Mouse (Mus musculus): ENCODE results near the gene Smurf2. TPM values are rescaled to one million over a fixed set of nuclear protein-coding genes. Genes with fewer than 3 reads are reported as not detected.

Smurf2 gene
- total RNA-seq, 2 experiments from 2014 or later, result 29.1 to 29.6 TPM

DNA sequence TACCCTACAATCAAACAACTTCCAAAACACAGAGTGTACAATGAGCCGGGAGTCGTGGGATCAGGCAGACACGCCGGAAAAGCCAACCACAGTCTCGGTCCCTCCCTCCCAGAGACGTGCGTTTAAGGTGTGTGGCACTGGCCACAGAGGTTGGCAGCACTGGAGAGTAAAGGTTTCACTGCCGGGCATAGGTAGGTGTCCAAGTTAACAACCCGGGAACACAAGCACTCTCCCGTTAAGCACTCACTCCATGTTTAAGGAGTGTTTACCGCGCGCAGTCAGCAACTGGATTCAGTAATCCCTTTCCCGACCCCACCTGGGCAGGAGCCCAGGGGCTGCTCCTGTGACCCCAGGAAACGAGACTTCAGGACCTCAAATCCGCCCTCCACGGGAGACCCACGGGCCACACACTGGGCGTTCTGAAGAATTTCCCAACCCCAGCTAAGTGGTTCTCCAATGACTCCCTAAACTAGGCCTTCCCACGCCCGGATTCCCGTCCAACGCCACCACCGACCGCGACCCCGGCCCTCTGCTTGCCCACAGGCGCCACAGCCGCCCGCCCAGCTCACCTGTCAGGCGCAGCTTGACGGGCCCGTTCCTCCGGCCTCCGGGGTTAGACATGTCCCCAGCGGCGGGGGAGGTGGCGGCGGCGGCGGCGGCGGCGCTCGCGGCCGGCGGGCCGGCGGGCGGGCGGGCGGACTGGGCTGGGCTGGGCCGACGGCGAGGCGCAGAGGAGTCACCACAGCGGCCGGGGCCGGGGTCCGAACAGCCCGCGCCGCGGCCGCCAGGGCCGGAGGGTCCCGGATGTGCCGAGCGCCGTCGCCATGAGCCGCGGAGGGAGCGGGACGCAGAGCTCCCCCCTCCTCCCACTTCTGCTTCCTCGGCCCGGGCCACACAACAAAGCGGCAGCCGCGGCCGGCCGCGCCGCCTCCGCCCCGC lies 634 bp downstream of the Smurf2 start:
- intact Hi-C loops (cut with DNase I), result loop anchor here (10.0 kb wide), 1 partner anchor 65 kb away; no protein-coding TSS in a partner anchor
- DNase-seq (ENCODE audit: extremely low spot score in 1 of 2, low spot score in 2 of 2), result peak; percentile 20 to 65

DNA sequence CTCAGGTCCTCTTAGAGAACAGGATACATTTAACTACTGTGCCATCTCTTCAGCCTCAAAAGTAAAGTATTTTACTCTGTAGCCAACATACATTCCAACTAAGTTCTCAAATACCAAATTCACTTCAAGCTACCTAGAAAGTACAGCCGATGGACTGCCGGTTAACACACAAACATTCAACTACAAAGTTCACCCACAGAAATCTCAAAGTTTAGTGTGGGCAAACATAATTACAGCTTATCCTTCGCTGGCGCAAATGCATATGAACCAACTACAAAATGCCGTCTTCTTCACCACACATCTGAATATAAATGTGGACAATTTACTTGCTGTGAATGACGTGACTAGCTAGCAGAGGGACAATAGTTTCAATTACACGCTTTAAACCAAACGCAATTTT lies 1.6 kb downstream of the Smurf2 start:
- no peak for DNase-seq (ENCODE audit: extremely low spot score in 1 of 2, low spot score in 2 of 2)
- intact Hi-C loops (cut with DNase I), result loop anchor here (10.0 kb wide), 1 partner anchor 64 kb away; no protein-coding TSS in a partner anchor

DNA sequence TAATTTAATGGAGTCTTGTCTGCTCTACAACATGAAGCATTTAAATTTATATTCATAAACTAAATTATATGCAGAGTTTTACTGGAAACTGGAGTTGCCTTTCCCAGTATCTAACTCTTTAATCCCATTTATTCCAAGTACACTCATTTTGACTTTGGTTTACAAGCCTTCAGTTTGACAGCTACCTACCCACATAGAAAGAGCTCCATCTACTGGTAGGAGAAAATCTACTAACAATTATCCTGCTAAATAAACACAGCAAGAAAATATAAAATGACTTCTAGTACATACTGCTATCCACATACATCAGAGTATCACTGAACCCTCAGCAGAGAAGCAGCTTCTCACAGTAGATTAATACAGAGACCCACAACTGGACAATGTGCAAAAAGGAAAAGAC lies 9.3 kb downstream of the Smurf2 start:
- no peak for DNase-seq (ENCODE audit: extremely low spot score in 1 of 2, low spot score in 2 of 2)
- intact Hi-C loops (cut with DNase I), result loop anchor here (10.0 kb wide), 1 partner anchor 56 kb away; no protein-coding TSS in a partner anchor

DNA sequence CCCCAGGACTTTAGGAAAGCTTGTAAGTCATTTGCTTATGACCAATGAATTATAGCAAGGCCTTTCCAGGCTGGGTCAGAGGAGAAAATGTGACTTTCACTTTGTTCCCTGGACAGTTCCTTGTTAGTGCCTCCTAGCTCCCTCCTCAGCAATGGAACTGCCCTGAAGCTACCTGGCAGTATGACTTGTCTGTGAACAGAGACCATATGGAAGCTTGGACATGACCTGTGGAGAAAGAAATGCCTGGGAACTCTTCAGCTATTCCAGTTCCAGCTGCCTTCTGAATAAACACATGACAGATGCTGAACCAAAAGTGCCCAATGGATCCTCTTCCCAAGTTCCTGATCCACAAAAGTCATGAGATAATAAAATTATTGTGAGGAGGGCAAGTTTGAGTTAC lies 12.5 kb downstream of the Smurf2 start:
- intact Hi-C loops (cut with DNase I), result no loop called here
- no peak for DNase-seq (ENCODE audit: extremely low spot score in 1 of 2, low spot score in 2 of 2)

DNA sequence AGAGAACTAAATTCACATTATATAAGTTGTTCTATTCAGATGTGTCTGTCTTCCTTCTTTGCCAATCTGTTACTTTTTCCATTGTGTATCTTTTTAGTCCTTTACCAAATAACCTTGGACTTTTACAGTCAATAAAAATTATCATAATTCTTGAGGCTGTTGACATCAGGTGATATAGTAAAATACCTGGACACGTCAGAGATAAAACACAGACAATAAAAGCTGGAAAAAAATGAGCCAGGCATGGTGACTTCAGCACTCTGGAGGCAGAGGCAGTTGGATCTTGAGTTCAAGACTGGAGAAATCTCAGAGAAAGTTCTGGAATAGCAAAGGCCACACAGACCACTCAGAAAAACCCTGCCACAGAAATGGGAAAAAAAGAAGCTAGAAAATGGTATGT lies 13.3 kb downstream of the Smurf2 start:
- no peak for DNase-seq (ENCODE audit: extremely low spot score in 1 of 2, low spot score in 2 of 2)
- intact Hi-C loops (cut with DNase I), result no loop called here

DNA sequence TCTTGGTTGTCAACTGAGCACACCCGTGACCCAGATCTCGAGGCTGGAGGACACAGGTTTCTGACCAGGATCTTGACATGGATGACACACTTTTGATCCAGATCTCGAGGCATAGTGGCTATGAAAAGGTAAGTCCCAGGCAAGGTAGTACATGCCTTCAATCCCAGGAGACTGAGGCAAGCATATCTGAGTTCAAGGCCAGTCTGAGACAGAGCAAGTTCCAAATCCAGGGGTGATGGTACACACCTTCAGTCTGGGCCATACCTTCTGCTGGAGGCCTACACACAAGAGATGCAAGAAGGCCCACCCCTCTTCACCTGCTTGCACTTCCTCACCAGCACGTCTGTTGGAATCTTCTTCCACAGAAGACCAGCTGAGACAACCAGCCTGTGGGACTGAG lies 14.8 kb downstream of the Smurf2 start:
- intact Hi-C loops (cut with DNase I), result no loop called here
- no peak for DNase-seq (ENCODE audit: extremely low spot score in 1 of 2, low spot score in 2 of 2)

DNA sequence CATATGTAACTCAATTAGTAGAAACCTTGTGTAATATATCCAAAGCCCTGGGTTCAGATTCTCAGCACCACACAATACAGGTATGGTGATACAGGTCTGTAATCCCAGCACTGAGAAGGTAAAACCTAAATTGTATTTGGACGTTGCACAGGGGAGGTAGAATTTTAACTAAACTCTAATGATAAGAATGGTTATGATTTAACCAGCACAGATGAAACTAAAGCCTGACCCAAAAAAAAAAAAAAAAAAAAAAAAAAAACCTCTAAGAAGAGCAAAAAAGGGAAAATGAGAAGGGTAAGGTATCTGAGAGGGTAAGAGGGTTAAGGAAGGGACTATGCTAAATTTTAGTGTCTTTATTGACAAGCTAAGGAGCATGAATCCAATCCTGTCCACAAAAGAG lies 20.7 kb downstream of the Smurf2 start:
- intact Hi-C loops (cut with DNase I), result no loop called here
- DNase-seq (ENCODE audit: extremely low spot score in 1 of 2, low spot score in 2 of 2), result no peak

DNA sequence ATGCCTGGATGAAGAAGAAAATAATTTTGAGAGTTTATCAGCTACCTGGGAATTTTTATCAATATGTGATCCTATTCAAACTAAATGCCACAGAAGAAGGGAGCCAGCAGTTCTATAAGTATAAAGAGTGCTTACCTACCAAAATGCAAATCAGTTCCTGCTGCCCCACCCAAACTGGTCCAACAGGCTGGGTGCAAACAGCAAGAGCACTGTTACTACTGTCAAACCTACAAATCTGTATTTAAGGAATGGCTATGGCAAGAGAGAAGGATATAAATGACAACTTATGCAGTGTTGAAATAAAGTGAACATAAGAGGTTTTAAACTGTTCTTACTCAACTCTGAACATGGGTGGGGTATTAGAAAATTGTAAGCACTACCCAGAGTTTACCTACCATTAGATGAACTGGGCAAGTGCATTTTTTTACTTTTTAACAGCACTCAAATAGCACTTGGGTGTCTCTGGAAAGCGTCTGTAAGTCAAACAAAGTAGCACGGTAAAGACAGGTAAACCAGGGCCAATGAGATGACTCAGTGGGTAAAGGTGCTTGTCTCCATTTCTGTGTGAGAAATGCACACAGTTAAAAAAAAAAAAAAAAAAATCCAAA lies 23.9 kb downstream of the Smurf2 start:
- no peak for DNase-seq (ENCODE audit: extremely low spot score in 1 of 2, low spot score in 2 of 2)
- intact Hi-C loops (cut with DNase I), result no loop called here

DNA sequence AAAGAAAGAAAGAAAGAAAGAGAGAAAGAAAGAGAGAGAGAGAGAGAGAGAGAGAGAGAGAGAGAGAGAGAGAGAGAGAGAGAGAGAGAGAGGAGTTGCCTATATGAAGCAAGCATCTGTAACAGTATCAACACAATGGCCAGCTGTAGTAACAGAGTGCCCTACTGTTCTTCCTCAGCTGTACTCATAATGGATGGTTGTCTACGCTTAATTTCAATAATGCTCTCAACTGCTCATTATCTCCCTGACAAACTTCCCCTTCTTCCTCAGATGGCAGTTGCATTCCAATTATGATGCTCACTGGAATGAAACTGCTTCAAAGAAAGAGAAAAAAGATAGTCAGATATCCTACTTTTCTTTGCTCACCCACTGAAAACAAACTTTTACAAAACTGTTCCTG lies 36.9 kb downstream of the Smurf2 start:
- intact Hi-C loops (cut with DNase I), result no loop called here
- no peak for DNase-seq (ENCODE audit: extremely low spot score in 1 of 2, low spot score in 2 of 2)

DNA sequence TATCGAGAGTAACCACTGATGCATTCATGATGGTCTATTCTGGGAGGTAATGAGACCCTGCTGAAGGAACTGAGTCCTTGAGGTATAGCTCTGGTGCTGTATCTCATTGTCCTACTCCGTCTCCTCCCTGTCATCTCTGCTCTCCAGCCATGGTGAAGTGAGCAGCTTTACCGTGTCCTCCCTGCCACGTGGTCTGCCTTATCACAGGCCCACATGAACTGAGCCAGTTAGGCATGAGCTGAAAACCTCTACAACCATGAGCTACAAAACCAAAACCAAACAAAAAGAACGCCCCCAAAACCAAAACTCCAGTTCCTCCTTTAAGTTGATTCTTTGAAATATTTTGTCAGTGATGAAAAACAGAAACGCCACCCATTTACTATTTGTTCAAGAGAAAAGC lies 47.9 kb downstream of the Smurf2 start:
- intact Hi-C loops (cut with DNase I), result no loop called here
- no peak for DNase-seq (ENCODE audit: extremely low spot score in 1 of 2, low spot score in 2 of 2)

DNA sequence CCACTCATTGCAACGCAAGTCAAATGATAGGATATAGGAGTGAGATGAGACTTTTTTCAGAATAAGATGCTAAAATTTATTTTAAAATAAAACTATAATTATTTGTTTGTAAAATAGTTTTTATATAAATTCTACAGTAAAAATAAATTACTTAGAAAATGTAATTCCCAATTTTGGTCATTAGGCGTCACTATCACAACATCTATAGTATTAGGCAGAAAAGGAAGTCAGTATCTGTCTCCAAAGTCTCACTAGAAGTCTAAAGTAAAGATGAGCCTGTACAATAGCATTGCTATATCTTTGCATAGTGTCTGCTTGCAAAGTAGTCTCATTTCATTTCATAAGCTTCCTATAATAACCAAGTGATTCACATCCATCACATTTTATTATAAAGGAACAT lies 69.1 kb downstream of the Smurf2 start:
- no peak for DNase-seq (ENCODE audit: extremely low spot score in 1 of 2, low spot score in 2 of 2)
- intact Hi-C loops (cut with DNase I), result loop anchor here (2.0 to 10.0 kb wide), 2 partner anchors 63 to 129 kb away; no protein-coding TSS in a partner anchor

DNA sequence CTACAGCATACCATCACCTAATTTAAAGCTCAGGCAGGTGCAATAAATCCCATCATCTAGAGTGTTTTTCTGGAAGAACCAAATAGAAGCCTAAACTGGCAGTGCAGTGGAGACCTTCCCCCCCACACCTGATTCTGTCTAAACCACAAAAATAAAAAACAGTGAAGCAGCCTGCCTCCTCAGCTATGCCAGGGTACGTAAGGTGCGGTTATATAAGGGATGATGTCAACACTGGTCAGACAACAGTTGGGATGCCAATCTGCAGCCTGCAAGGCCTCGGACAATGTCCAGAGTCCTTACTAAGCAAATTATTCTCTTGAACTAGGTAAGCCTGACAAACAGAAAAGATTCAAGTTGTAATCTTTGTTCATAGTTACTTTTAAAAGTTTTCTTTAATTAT lies 78.5 kb downstream of the Smurf2 start:
- DNase-seq (ENCODE audit: extremely low spot score in 1 of 2, low spot score in 2 of 2), result no peak
- intact Hi-C loops (cut with DNase I), result no loop called here

DNA sequence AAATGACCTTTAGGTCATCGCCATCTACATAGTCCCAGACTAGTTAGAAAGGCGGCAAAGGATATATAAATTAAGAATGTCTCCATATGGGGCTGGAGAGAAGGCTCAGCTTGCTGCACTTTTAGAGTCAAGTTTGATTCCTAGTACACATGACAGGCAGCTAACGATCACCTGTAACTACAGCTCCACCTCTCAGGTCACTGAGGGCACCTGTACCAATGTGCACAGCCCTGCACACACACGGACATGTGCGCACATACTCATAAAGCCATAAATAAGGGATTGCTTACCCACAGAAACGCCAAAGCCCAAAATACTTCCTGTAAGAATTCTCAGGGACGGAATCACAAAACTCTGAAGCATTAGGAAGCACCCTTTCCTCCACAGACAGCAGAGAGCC lies 92.4 kb downstream of the Smurf2 start:
- intact Hi-C loops (cut with DNase I), result no loop called here
- DNase-seq (ENCODE audit: extremely low spot score in 1 of 2, low spot score in 2 of 2), result no peak

DNA sequence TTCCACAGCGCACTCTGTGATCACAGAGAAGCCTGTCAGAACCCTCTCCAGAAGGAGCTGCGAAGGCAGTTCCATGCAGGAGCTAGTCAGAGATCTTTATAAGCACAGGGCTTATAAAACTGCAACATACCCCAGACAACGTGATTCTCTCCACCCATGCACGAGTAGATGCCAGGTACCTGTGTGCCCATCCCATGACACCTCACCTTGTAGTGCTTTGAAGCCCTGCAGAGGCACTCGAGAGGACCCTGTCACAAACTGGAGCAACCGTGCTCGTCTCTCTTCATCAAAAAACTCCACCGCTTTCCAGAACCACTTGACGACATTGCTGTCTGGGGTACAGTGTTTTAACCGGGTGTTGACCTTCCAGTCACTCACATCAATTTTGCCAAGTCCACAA lies 96.1 kb downstream of the Smurf2 start:
- no peak for DNase-seq (ENCODE audit: extremely low spot score in 1 of 2, low spot score in 2 of 2)
- intact Hi-C loops (cut with DNase I), result no loop called here

DNA sequence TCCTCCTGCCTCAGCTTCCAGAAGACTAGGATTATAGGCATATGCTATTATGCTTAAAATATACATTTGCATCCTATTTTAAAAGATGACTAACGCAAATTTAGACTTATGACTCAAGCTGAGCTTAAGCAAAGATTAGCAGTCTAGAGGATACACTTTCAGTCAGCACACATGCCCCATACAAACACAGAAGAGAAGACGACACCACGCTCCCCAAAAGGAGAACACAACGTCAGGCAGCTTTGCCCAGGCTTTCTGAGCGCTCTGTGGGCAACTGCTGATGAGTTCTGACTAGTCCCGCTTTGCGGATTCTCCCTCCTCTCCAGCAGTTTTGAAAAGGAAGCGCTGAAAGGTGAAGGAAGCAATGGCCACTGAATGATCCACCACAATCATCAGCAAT lies 96.8 kb downstream of the Smurf2 start:
- intact Hi-C loops (cut with DNase I), result no loop called here
- no peak for DNase-seq (ENCODE audit: extremely low spot score in 1 of 2, low spot score in 2 of 2)

DNA sequence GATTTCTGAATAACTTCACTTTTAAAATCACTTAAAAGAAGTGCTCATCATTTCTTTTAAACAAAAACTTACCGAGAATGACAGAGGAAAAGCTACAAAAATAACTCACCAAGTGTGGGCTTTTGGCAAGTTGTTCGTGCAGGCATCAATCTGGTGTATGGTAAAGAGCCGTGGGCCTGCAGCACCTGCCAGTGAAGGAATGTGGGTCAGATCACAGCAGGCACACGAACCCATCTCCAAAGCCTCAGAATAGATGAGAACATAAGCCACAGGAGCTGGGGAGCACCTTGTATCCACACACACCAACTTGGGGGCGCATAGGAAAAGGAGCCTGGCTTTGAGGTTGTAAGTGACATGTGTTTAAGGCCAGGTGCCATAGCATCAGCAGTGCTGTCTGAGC lies 97.6 kb downstream of the Smurf2 start:
- intact Hi-C loops (cut with DNase I), result no loop called here
- DNase-seq (ENCODE audit: extremely low spot score in 1 of 2, low spot score in 2 of 2), result no peak

DNA sequence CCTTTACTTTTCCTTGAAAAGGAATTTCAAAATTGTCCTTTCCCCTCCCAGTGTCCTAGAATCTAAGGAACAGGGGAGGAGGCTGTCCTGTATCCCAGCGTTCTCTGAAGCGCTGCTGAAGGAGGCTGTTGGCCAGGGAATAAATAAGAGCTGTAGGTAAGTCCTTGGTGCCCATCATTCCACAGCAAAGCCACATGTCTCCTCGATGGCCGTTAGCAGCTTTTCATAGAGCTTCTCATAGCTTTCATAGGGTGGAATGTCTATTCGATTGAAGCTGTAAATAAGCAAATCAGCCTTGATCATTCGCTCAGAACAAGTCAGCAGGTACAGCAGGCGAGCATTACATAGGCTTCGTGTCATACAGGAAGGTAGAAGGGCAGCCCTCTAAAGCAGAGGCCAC lies 98.0 kb downstream of the Smurf2 start:
- DNase-seq (ENCODE audit: extremely low spot score in 1 of 2, low spot score in 2 of 2), result no peak
- intact Hi-C loops (cut with DNase I), result no loop called here

DNA sequence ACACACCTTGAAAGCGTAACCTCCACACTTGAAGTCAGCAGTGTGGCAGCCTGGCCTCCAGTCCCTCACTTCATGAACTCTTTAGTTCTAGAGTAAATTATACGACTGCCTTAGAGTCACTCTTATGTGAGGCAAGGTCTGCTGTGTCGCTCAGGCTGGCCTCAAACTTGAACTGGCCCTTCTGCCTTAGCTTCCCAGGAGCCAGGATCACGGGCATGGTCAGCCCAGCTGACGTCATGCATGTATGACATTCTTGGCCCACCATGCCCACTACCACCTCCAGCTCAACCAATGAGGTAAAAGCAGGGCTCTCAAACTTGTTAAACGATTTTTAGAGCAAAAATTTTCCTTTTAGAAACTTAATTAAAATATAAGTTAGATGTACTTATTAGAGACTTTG lies 99.1 kb downstream of the Smurf2 start:
- intact Hi-C loops (cut with DNase I), result no loop called here
- no peak for DNase-seq (ENCODE audit: extremely low spot score in 1 of 2, low spot score in 2 of 2)

DNA sequence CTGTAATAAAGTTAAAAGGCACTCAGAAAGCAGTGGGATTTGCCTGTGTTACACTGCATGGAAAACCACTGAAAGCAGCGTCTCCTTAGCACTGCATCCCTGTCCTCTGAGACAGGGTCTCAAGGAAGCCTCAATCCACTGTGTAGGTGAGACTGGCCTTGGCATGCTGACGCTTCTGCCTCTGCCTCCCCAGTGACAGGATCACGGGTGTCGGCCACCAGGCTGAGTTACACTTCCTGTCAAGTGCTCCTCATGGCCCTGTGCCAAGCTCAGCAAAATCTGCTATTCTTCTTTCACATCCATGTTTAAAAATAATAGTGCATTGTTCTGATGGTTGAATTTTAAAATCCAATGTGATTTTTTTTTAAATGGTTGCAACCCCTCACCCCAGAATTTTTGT lies 99.5 kb downstream of the Smurf2 start:
- DNase-seq (ENCODE audit: extremely low spot score in 1 of 2, low spot score in 2 of 2), result peak; percentile 38 to 86

DNA sequence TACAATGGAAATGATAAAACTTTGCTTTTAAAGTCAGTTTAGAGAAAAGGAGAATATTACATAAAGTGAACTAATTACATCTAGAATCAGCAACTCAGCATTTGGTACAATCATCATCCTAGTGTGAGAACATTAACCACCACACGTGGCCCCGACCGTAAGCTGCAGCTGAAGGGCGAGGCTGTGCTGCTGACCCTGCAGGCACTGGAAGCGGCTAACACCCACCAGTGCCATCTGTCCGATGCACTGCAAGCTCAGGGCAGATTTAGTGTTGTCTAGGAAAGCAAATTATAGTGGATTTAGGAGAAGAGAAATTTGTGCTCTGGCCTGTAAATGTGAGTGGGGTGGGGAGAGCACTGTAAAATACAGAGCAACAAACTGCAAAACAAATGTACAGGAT lies 100.3 kb downstream of the Smurf2 start:
- intact Hi-C loops (cut with DNase I), result no loop called here
- DNase-seq (ENCODE audit: extremely low spot score in 1 of 2, low spot score in 2 of 2), result no peak

More for the DNA sequence above, 99.5 kb downstream of the Smurf2 start:
- intact Hi-C loops (cut with DNase I), result no loop called here

Measured in left cerebral cortex, postnatal 10 days (tissue).